Mouse (Mus musculus) heart, adult 2 months (tissue): Measurements from ENCODE around the gene Ube2f. TPM values are rescaled to one million over a fixed set of nuclear protein-coding genes. Genes with fewer than 3 reads are reported as not detected.

Experiments
- DNase-seq, 2 experiments: peaks; one replicate each; pipeline ENCODE4 v3.0.0; 2021
- H3K27ac ChIP-seq: fragments of 200-600 bp; 2 replicates; pipeline ENCODE4 v1.8.1; 2022
- H3K27me3 ChIP-seq: fragments of 200-500 bp; 2 replicates; pipeline ENCODE4 v1.6.1; 2012; ENCODE audit warnings: mild to moderate bottlenecking, low read length, inconsistent platforms, mixed read lengths; ENCODE audit not compliant: control insufficient read depth, insufficient read depth
- H3K36me3 ChIP-seq: fragments of 200-500 bp; 2 replicates; pipeline ENCODE4 v1.6.1; 2012; ENCODE audit warnings: low read length, inconsistent platforms; ENCODE audit not compliant: control insufficient read depth, insufficient read depth
- H3K4me1 ChIP-seq: fragments of 200-500 bp; 2 replicates; pipeline ENCODE4 v1.6.1; 2011; ENCODE audit warnings: low read length; ENCODE audit not compliant: control insufficient read depth, insufficient read depth
- H3K4me3 ChIP-seq: fragments of 200-600 bp; 2 replicates; pipeline ENCODE4 v1.8.1; 2022
- H3K79me2 ChIP-seq: fragments of 200-500 bp; replicated peaks from 2 replicates; pipeline ENCODE4 v1.6.1; 2012; ENCODE audit warnings: mild to moderate bottlenecking, inconsistent platforms, low read length, moderate library complexity, mixed read lengths; ENCODE audit not compliant: control insufficient read depth, insufficient read depth
- H3K9ac ChIP-seq: fragments of 200-500 bp; 2 replicates; pipeline ENCODE4 v1.6.1; 2012; ENCODE audit warnings: low read depth, mild to moderate bottlenecking, control low read depth, inconsistent platforms, low read length, mixed read lengths
- CTCF ChIP-seq: fragments of 200-600 bp; IDR thresholded peaks from 2 replicates; pipeline ENCODE4 v1.8.1; 2022; ENCODE audit warnings: antibody characterized with exemption, mild to moderate bottlenecking, moderate library complexity
- EP300 ChIP-seq: fragments of 200-500 bp; IDR thresholded peaks from 2 replicates; pipeline ENCODE4 v1.6.1; 2011; ENCODE audit warnings: low read depth, low read length, control low read depth; ENCODE audit not compliant: insufficient read depth
- POLR2A ChIP-seq: fragments of 200-500 bp; IDR thresholded peaks from 2 replicates; pipeline ENCODE4 v1.6.1; 2011; ENCODE audit warnings: mild to moderate bottlenecking, low read depth, low read length, control low read depth; ENCODE audit not compliant: insufficient read depth
- WGBS: fragments of 180-500 bp; shearing (Covaris S2); methylation state at CpG from one replicate; pipeline ENCODE4 v1.1.7; 2018; 5-methylcytosine and 5-hydroxymethylcytosine counted together
- intact Hi-C: fragments of 180-260 bp; cut with DNase I; formaldehyde crosslinking; loops from one replicate; pipeline ENCODE4 v1.15.1; 2025
- polyA plus RNA-seq: library from polyadenylated mRNA; depleted of rRNA; stranded (reverse); fragments of >200 nt; gene quantifications from 2 replicates; pipeline ENCODE4 v1.2.3, GENCODE M21; 2012
- total RNA-seq, 2 experiments: library from RNA; stranded (reverse); gene quantifications; 2 replicates each; pipeline ENCODE4 v1.2.3; 2021

The Ube2f gene
- total and polyA plus RNA-seq, 3 experiments, result 39.4 to 48.1 (median 43.1) TPM

- Histone ChIP-seq H3K79me2 (no peaks in the 10 kb centered on the region), H3K4me1 (peaks cover 3% of the 10 kb centered on the region), H3K36me3 (no peaks in the 10 kb centered on the region; the same call in 1 of the 2 replicates), H3K4me3 (no peak overlapping the region), H3K27me3 (no peaks in the 10 kb centered on the region), H3K9ac (no peak overlapping the region), H3K27ac (peak overlapping the region; percentile 1; the same call in 1 of the 2 replicates)
- intact Hi-C loops, result no loop called here
- no peak for DNase-seq
- no peak for TF ChIP-seq EP300
- TF ChIP-seq CTCF, result no peak
- TF ChIP-seq POLR2A, result no peak
- 88% methylated on average over 3 of the region's 3 CpGs for WGBS
Measured at GRCm38 (mm10) chr1:91302021-91302420, 51.9 kb downstream of the Ube2f start.

GRCm38 (mm10) chr1:91304621-91305020 lies 54.5 kb downstream of the Ube2f start:
- intact Hi-C loops, result no loop called here
- Histone ChIP-seq H3K4me1 (no peaks in the 10 kb centered on the region), H3K79me2 (no peaks in the 10 kb centered on the region), H3K27me3 (no peaks in the 10 kb centered on the region), H3K27ac (no peak overlapping the region), H3K9ac (no peak overlapping the region), H3K4me3 (no peak overlapping the region), H3K36me3 (no peaks in the 10 kb centered on the region; the same call in 1 of the 2 replicates)
- DNase-seq, result no peak
- TF ChIP-seq CTCF (no peak), EP300 (no peak), POLR2A (no peak)
- 86% methylated on average over 4 of the region's 4 CpGs for WGBS

DNA sequence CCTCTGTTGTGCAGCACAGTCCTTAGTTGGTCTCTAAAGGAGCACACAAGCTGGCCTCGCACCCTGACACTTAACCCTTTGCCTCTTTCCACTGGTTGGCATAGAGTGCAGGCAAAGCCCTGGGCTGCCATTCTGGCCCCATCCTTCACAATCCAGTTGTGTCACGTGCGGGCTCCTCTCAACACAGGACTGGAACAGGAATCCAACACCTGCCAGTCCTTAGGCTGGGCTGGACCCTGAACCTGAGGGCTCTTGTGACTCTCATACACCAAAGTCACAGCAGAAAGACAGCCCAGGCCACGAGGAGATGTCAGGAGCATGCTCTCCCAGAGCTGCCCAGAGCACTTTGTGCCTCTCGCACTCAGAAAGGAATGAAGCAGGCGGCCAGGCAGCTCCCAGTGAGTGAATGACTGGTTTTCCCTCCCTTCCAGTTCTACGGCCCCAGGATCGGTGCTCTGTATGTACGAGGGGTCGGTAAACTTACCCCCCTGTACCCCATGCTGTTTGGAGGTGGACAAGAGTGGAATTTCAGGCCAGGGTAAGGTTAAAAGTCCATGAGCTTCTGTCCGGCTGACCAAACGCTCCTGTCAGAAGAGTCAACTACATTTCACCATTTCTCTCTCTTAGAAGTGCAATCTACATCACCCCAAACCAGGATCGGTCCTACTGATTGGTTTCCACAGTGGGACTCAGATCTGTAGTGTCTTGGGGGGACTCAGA lies 59.4 kb downstream of the Ube2f start:
- 95% methylated on average over 13 of the region's 13 CpGs for WGBS
- Histone ChIP-seq H3K27me3 (no peaks in the 10 kb centered on the region), H3K36me3 (no peaks in the 10 kb centered on the region), H3K9ac (no peak overlapping the region), H3K4me3 (no peak overlapping the region), H3K4me1 (peaks cover 2% of the 10 kb centered on the region), H3K79me2 (no peaks in the 10 kb centered on the region), H3K27ac (no peak overlapping the region)
- TF ChIP-seq POLR2A (no peak), CTCF (no peak), EP300 (no peak)
- no peak for DNase-seq
- intact Hi-C loops, result no loop called here

GRCm38 (mm10) chr1:91312273-91312672 lies 62.2 kb downstream of the Ube2f start:
- Histone ChIP-seq H3K79me2 (no peaks in the 10 kb centered on the region), H3K27ac (no peak overlapping the region), H3K36me3 (no peaks in the 10 kb centered on the region), H3K4me1 (peaks cover 2% of the 10 kb centered on the region), H3K27me3 (no peaks in the 10 kb centered on the region), H3K9ac (no peak overlapping the region), H3K4me3 (no peak overlapping the region)
- whole genome bisulfite sequencing, result 92% methylated on average over 4 of the region's 4 CpGs
- DNase-seq, result no peak
- intact Hi-C loops, result no loop called here
- TF ChIP-seq CTCF (no peak), EP300 (no peak), POLR2A (no peak)

- Histone ChIP-seq H3K27me3 (no peaks in the 10 kb centered on the region), H3K4me1 (peaks cover 2% of the 10 kb centered on the region), H3K79me2 (no peaks in the 10 kb centered on the region), H3K27ac (no peak overlapping the region), H3K9ac (no peak overlapping the region), H3K36me3 (no peaks in the 10 kb centered on the region), H3K4me3 (no peak overlapping the region)
- peak in 1 of 2 experiments; percentile 22 for DNase-seq
- WGBS, result 35% methylated on average over 5 of the region's 5 CpGs
- TF ChIP-seq CTCF (no peak), EP300 (no peak), POLR2A (no peak)
- intact Hi-C loops, result no loop called here
Measured at GRCm38 (mm10) chr1:91313251-91313650, 63.1 kb downstream of the Ube2f start.

- no peak overlapping the region for H3K27ac ChIP-seq
- no peak overlapping the region for H3K4me3 ChIP-seq
- 70% methylated on average over 6 of the region's 6 CpGs for WGBS
- no peak for TF ChIP-seq POLR2A
- no peaks in the 10 kb centered on the region for H3K79me2 ChIP-seq
- no peaks in the 10 kb centered on the region for H3K27me3 ChIP-seq
- intact Hi-C loops, result no loop called here
- peaks cover 2% of the 10 kb centered on the region for H3K4me1 ChIP-seq
- H3K9ac ChIP-seq, result no peak overlapping the region
- no peak for DNase-seq
- no peaks in the 10 kb centered on the region for H3K36me3 ChIP-seq
Measured at GRCm38 (mm10) chr1:91317656-91318055, 67.6 kb downstream of the Ube2f start.
